Mouse (Mus musculus): ENCODE results near the gene Ina.

DNA sequence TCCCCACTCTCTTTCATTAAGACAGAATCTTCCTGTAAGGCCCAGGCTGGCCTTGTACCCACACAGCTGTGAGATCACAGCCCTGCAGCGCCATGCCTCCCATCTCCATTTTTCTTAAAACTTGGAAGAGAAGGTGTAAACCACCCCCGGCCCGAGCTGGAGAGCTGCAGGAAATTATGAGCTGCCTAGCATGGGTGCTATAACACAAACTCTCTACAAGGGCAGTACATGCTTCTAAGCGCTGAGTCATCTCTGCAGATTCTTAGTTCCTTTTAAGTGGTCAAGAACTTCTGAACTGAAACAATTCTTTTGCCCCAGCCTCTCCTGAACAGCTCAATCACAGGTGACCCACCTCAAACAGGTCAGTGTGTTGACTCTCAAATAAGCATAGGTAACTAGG, 20.4 kb downstream of the Ina start:
- no peak for TF ChIP-seq CTCF (IDR thresholded peaks at IDR 0.05; ENCODE audit: borderline replicate concordance, control insufficient read depth, extremely low read depth, insufficient read depth, low read length, poor library complexity)
- TF ChIP-seq POLR2A (IDR thresholded peaks at IDR 0.05; ENCODE audit: control insufficient read depth, extremely low read depth, insufficient read depth, low read length, poor library complexity), result no peak
